Mouse (Mus musculus) heart, embryonic 10.5 days (tissue): ENCODE measurements around the gene Ptp4a2. TPM values are rescaled to one million over a fixed set of nuclear protein-coding genes. Genes with fewer than 3 reads are reported as not detected.
"Not testable (repeated sequence)": the region's sequence is repeated elsewhere in the genome, so short reads cannot be mapped to it uniquely, and the experiment has no call there.

ENCODE experiments used
- DNase-seq: peaks from one replicate; pipeline ENCODE4 v3.0.0-alpha.2; 2017; ENCODE audit warnings: low spot score
- H3K27ac ChIP-seq: fragments of 300-500 bp; sonication (generic); 2 replicates; pipeline ENCODE4 v1.5.1; 2016; ENCODE audit warnings: mild to moderate bottlenecking
- H3K27me3 ChIP-seq: fragments of 300-500 bp; sonication (generic); 2 replicates; pipeline ENCODE4 v1.6.1; 2016; ENCODE audit warnings: mild to moderate bottlenecking; ENCODE audit not compliant: poor library complexity, insufficient read depth, severe bottlenecking
- H3K36me3 ChIP-seq: fragments of 300-500 bp; sonication (generic); 2 replicates; pipeline ENCODE4 v1.6.1; 2016; ENCODE audit warnings: mild to moderate bottlenecking, moderate library complexity
- H3K4me1 ChIP-seq: fragments of 300-500 bp; sonication (generic); 2 replicates; pipeline ENCODE4 v1.6.1; 2016; ENCODE audit warnings: mild to moderate bottlenecking
- H3K4me3 ChIP-seq: fragments of 300-500 bp; sonication (generic); 2 replicates; pipeline ENCODE4 v1.5.1; 2016; ENCODE audit warnings: mild to moderate bottlenecking, moderate library complexity
- H3K9me3 ChIP-seq: fragments of 300-500 bp; sonication (generic); 2 replicates; pipeline ENCODE4 v1.6.1; 2016; ENCODE audit warnings: mild to moderate bottlenecking, moderate library complexity
- WGBS: fragments of 180-500 bp; shearing (Covaris S2); methylation state at CpG from one replicate; pipeline ENCODE4 v1.1.7; 2016; 5-methylcytosine and 5-hydroxymethylcytosine counted together
- microRNA-seq: library from miRNA; unstranded; fragments of <30 nt; microRNA quantifications from one replicate; pipeline ENCODE4, GENCODE M21; 2017
- polyA plus RNA-seq: library from polyadenylated mRNA; unstranded; fragments of >200 nt; fragmentation: Nextera tagmentation; extraction: Ambion mirVana; gene quantifications from 2 replicates; pipeline ENCODE4 v1.2.1, GENCODE M21; 2016

Gene Ptp4a2
- polyA plus RNA-seq, 1 experiment from 2014 or later: 351 TPM

- H3K27me3 ChIP-seq: no peaks in the 10 kb centered on the region
- no peak overlapping the region for H3K4me3 ChIP-seq
- DNase-seq: no peak
- 12% methylated on average over 3 of the region's 3 CpGs for WGBS
- no peaks in the 10 kb centered on the region for H3K9me3 ChIP-seq
- H3K27ac ChIP-seq: peak overlapping the region; percentile 82
- no peaks in the 10 kb centered on the region for H3K36me3 ChIP-seq
- peaks cover 52% of the 10 kb centered on the region for H3K4me1 ChIP-seq
Observed at GRCm38 (mm10) chr4:129881661-129882060, 70.6 kb downstream of the Ptp4a2 start.

DNA sequence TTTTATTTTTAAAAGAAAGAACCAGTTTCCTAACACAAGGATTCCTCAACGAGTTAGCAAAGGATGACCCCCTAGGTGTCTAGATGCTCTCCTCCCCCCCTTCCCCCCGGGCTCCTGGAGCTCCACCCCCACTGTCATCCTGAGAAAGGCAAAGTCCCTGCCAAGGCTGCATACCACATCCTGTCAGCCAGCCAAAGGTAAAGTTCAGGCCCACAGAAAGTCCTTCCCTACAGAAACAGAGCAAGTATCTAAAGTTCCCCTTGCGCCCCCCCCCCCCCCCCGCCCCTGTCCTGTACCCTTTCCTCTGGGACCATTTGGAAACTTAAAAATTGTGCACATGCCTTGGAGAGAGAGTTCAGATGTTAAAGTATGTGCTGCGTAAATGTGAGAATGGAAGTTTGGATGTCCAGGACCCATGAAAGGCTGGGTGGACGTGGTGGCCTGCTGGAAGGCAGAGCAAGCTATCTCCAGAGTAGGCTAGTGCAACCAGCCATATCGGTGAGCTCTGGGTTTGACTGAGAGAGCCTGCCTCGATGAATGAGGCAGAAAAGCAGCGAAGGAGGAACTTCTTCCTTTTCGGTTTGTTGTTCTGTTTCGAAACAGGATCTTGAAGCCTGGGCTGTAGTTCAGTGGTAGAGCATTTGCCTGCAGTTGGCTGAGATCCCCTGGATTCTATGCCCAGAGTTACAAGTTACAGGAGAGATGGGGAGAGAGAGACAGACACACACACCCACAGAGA lies 71.7 kb downstream of the Ptp4a2 start:
- peaks cover 41% of the 10 kb centered on the region for H3K4me1 ChIP-seq
- WGBS: 26% methylated on average over 11 of the region's 11 CpGs
- no peaks in the 10 kb centered on the region for H3K9me3 ChIP-seq
- DNase-seq: no peak
- peak overlapping the region; percentile 22; the same call in 1 of the 2 replicates for H3K4me3 ChIP-seq
- H3K27me3 ChIP-seq: no peaks in the 10 kb centered on the region
- peak overlapping the region; percentile 82 for H3K27ac ChIP-seq
- no peaks in the 10 kb centered on the region for H3K36me3 ChIP-seq

DNA sequence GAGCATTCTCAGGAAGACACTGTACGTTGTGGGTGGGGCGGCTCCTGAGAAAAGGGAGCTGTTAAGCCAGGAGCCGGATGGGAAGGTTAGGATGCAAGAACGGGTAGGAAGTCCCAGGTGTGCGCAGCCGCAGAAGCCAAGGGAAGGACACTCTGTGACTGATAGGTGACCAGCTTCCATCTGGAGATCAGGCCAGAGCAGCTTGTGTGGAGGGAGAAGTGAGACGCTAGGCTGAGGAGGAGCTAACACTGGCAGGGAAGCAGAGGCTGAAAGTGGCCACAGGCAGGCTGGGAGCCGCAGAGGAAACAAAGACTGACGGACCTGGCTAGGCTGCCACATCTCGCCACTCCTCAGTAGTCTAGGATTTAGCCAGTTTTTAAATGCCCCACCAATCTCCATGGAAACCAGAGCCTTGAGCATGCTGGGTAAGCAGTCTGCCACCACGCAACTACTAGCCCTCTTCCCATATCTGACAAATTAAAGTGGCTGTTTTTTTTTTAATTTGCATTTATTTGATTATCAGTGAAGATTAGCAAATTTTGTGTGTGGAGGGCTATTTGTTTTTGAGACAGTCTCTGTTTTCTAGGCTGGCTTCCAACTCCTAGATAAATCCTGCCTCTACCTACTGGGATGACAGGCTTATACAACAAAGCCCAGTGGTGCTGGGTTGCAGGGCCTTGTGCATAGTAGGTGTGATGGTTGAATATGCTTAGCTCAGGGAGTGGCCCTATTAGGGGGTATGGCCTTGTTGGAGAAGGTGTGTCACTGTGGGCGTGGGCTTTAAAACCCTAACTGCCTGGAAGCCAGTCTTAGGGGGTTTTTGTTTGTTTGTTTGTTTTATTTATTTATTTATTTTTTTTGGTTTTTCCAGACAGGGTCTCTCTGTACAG lies 73.3 kb downstream of the Ptp4a2 start:
- no peaks in the 10 kb centered on the region for H3K36me3 ChIP-seq
- no peaks in the 10 kb centered on the region for H3K27me3 ChIP-seq
- no peak overlapping the region for H3K4me3 ChIP-seq
- DNase-seq: no peak
- peaks cover 36% of the 10 kb centered on the region for H3K4me1 ChIP-seq
- no peaks in the 10 kb centered on the region for H3K9me3 ChIP-seq
- H3K27ac ChIP-seq: no peak overlapping the region
- 77% methylated on average over 12 of the region's 12 CpGs for WGBS

DNA sequence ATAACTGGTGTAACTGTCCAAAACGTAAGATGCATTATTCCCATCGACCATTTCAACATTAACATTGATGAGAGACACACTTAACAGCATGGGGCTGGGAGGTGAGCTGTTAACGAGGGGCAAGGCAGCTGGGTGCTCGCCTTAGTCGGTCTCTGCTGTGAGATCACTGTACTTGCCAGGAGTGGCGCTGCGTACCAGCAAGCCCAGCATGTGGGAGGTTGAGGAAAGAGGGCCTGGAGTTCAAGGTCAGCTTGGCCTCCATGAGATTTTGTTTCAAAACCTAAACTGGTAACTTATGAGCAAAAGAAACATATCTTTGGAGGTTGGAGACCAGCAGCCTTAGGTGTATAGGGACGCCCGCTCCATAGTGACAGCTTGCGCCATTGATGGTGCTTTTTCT lies 78.6 kb downstream of the Ptp4a2 start:
- 73% methylated on average over 10 of the region's 10 CpGs for WGBS
- Histone ChIP-seq H3K4me1 (no peaks in the 10 kb centered on the region), H3K36me3 (no peaks in the 10 kb centered on the region), H3K4me3 (no peak overlapping the region), H3K27me3 (no peaks in the 10 kb centered on the region), H3K9me3 (no peaks in the 10 kb centered on the region), H3K27ac (no peak overlapping the region)
- DNase-seq: no peak

- no peak overlapping the region for H3K4me3 ChIP-seq
- 85% methylated on average over 7 of the region's 7 CpGs for WGBS
Observed at GRCm38 (mm10) chr4:129890094-129890493, 79.1 kb downstream of the Ptp4a2 start.

DNA sequence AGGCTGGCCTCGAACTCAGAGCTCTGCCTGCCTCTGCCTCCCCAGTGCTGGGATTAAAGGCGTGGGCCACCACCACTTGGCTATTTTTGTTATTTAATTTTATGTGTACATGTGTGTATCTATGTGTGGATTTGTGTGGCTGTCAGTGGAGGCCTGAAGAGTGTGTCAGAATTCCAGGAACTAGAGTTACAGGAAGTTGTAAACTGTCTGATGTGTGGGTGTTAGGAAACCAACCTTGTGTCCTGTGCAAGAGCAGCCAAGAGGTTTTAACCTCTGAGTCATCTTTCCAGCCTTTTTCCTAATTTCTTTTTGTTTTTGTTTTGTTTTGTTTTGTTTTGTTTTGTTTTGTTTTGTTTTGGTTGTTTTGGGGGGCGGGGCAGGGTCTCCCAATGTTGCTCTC lies 83.8 kb downstream of the Ptp4a2 start:
- no peak for DNase-seq
- no peaks in the 10 kb centered on the region for H3K27me3 ChIP-seq
- no peaks in the 10 kb centered on the region for H3K4me1 ChIP-seq
- H3K27ac ChIP-seq: no peak overlapping the region
- WGBS: 95% methylated on average over 3 of the region's 3 CpGs
- H3K4me3 ChIP-seq: no peak overlapping the region
- no peaks in the 10 kb centered on the region for H3K36me3 ChIP-seq
- no peaks in the 10 kb centered on the region for H3K9me3 ChIP-seq

More at GRCm38 (mm10) chr4:129890094-129890493, 79.1 kb downstream of the Ptp4a2 start:
- H3K4me1 ChIP-seq: no peaks in the 10 kb centered on the region
- H3K9me3 ChIP-seq: no peaks in the 10 kb centered on the region
- DNase-seq: no peak
- H3K27ac ChIP-seq: no peak overlapping the region
- H3K27me3 ChIP-seq: no peaks in the 10 kb centered on the region
- no peaks in the 10 kb centered on the region for H3K36me3 ChIP-seq

DNA sequence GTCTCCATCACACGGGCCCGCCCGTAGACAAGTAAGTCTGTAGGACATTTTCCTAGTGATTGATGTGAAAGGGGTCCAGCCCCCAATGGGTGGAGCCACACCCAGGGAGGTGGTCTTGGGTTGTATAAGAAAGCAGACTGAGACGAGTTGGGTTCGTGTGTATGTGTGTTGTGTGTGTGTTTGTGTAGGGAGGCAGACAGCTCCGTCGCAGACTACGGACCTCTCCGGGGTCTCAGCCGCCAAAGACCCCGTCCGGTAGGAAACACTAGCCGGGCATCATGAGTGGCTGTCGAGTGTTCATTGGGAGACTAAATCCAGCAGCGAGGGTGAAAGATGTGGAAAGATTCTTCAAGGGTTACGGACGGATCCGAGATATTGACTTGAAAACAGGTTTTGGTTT lies 87.8 kb downstream of the Ptp4a2 start:
- H3K4me1 ChIP-seq: peaks cover 21% of the 10 kb centered on the region
- H3K9me3 ChIP-seq, H3K27ac ChIP-seq, DNase-seq, H3K27me3 ChIP-seq, H3K4me3 ChIP-seq, H3K36me3 ChIP-seq: not testable (repeated sequence)
- 92% methylated on average over 18 of the region's 18 CpGs for WGBS

Small RNA genes within 50 kb of the gene (microRNA-seq; reads per million reads assigned to microRNA genes)
- not detected for gene Gm28017

Other genes with a start within 250 kb of the Ptp4a2 start
- gene Lck, start 237.6 kb upstream of the Ptp4a2 start, polyA plus RNA-seq: 3.0 and 6.3 TPM in 2 replicates
- gene Fam167b, start 232.7 kb upstream of the Ptp4a2 start, polyA plus RNA-seq: 1.6 and 3.6 TPM in 2 replicates
- 212 and 236 TPM in 2 replicates for gene Eif3i, start 210.6 kb upstream of the Ptp4a2 start, polyA plus RNA-seq
- gene Tmem234, start 210.6 kb upstream of the Ptp4a2 start, polyA plus RNA-seq: 184 and 200 TPM in 2 replicates
- 1.1 and 1.7 TPM in 2 replicates for gene Dcdc2b, start 197.0 kb upstream of the Ptp4a2 start, polyA plus RNA-seq
- gene Iqcc, start 192.1 kb upstream of the Ptp4a2 start, polyA plus RNA-seq: 24.0 and 29.4 TPM in 2 replicates
- 37.1 and 43.0 TPM in 2 replicates for gene Ccdc28b, start 187.3 kb upstream of the Ptp4a2 start, polyA plus RNA-seq
- 71.7 and 72.4 TPM in 2 replicates for gene Txlna, start 170.2 kb upstream of the Ptp4a2 start, polyA plus RNA-seq
- 13.6 and 17.2 TPM in 2 replicates for gene Kpna6, start 138.5 kb upstream of the Ptp4a2 start, polyA plus RNA-seq
- gene Tmem39b, start 114.4 kb upstream of the Ptp4a2 start, polyA plus RNA-seq: 8.2 and 12.2 TPM in 2 replicates
- 93.7 and 115 TPM in 2 replicates for gene Khdrbs1, start 68.9 kb upstream of the Ptp4a2 start, polyA plus RNA-seq
- gene Spocd1, start 118.0 kb downstream of the Ptp4a2 start, polyA plus RNA-seq: 0.46 and 0.59 TPM in 2 replicates
- gene Adgrb2, start 173.7 kb downstream of the Ptp4a2 start, polyA plus RNA-seq: 1.2 and 3.1 TPM in 2 replicates
- 11.0 and 11.7 TPM in 2 replicates for gene Col16a1, start 236.6 kb downstream of the Ptp4a2 start, polyA plus RNA-seq